Mouse (Mus musculus) erythroblast, embryonic 14.5 days (primary cell): ENCODE data around the gene Pilra. TPM values are rescaled to one million over a fixed set of nuclear protein-coding genes. Genes with fewer than 3 reads are reported as not detected.

Experiments
- H3K27me3 ChIP-seq: 2 replicates; pipeline ENCODE4 v1.6.1; 2012; ENCODE audit warnings: inconsistent platforms; ENCODE audit not compliant: control insufficient read depth
- H3K36me3 ChIP-seq: 2 replicates; pipeline ENCODE4 v1.6.1; 2012; ENCODE audit warnings: mild to moderate bottlenecking, inconsistent platforms; ENCODE audit not compliant: control insufficient read depth
- H3K4me1 ChIP-seq: 2 replicates; pipeline ENCODE4 v1.6.1; 2012; ENCODE audit warnings: inconsistent platforms; ENCODE audit not compliant: control insufficient read depth
- H3K4me3 ChIP-seq: replicated peaks from 2 replicates; pipeline ENCODE3; 2012; ENCODE audit warnings: moderate library complexity, mild to moderate bottlenecking, inconsistent platforms
- H3K9me3 ChIP-seq: 2 replicates; pipeline ENCODE4 v1.6.1; 2012; ENCODE audit warnings: low read length, inconsistent platforms, mixed read lengths; ENCODE audit not compliant: control insufficient read depth
- GATA1 ChIP-seq: IDR thresholded peaks from 2 replicates; pipeline ENCODE4 v1.6.1; 2012; ENCODE audit warnings: low read length, inconsistent platforms, mixed read lengths
- TAL1 ChIP-seq: IDR thresholded peaks from 3 replicates; pipeline ENCODE4 v1.6.1; 2012; ENCODE audit warnings: low read length, inconsistent platforms, mixed read lengths
- polyA plus RNA-seq: library from polyadenylated mRNA; stranded (reverse); fragments of >175 nt; gene quantifications from 2 replicates; pipeline ENCODE4 v1.2.3, GENCODE M21; 2012

Pilra gene
- polyA plus RNA-seq, 1 experiment: not detected

DNA sequence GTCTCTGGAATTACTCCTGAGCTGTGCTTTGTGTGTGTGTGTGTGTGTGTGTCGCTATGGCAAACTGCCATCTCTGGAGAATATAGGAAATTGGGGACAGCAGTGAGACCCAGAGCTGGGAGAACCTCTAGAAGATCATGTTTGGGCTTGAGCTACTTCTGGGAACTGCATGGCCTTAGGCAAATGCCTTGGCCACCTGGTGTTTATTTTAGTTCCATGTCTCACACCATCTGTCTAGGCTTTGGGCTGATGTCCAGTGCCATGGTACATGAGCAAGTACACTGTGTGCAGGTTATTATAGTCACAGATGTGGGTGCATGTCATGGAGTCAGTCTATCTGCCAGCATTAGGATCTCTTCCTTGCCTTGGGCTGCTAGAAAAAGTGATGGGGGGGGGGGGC lies 13.5 kb downstream of the Pilra start:
- H3K4me1 ChIP-seq: no peaks in the 10 kb centered on the region
- H3K27me3 ChIP-seq: no peaks in the 10 kb centered on the region
- H3K36me3 ChIP-seq: no peaks in the 10 kb centered on the region
- H3K4me3 ChIP-seq: no peak overlapping the region
- no peaks in the 10 kb centered on the region for H3K9me3 ChIP-seq
- TF ChIP-seq TAL1 (no peak), GATA1 (no peak)

DNA sequence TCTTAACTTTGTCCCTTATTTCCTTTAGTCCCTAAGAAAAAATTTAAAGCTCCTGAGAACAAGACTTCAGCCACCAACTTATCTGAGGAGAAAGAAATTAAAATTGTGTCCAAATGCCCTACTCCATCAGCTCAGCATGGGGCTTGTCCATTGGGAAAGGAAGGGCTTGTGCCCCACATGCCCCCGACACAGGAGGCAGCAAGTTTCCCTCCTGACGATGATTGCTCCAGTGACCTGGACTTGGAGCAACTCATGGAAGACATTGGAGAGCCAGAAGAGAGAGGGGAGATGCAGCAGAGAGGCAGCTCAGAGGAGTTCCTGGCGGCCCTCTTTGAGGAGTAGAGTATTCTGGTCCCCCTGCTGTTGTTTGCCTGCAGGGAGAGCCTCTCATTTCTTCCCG lies 14.0 kb downstream of the Pilra start:
- Histone ChIP-seq H3K4me3 (no peak overlapping the region), H3K36me3 (no peaks in the 10 kb centered on the region), H3K4me1 (no peaks in the 10 kb centered on the region), H3K9me3 (no peaks in the 10 kb centered on the region), H3K27me3 (no peaks in the 10 kb centered on the region)
- TF ChIP-seq TAL1 (no peak), GATA1 (no peak)

- Histone ChIP-seq H3K4me1 (no peaks in the 10 kb centered on the region), H3K4me3 (no peak overlapping the region), H3K27me3 (no peaks in the 10 kb centered on the region), H3K9me3 (no peaks in the 10 kb centered on the region; the same call in 1 of the 2 replicates), H3K36me3 (no peaks in the 10 kb centered on the region)
- TF ChIP-seq GATA1 (no peak), TAL1 (no peak)
Measured at GRCm38 (mm10) chr5:137817466-137818222, 18.4 kb downstream of the Pilra start.

DNA sequence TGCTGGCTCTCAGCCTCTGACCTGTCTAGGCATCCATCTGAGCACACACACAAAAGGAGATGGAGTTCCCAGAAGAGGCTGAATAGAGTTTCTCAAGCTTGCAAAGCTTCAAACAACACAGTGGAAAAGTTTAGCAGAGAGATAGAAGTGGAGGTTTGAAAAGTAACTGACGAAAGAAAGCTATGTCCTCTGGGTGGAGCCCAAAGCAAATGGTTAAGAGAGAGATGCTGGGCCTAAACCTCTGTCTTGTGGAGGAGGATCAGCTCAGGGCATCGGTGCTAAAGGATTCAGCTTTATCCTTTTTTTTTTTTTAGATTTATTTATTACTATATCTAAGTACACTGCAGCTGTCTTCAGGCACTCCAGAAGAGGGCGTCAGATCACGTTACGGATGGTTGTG lies 27.8 kb downstream of the Pilra start:
- H3K4me3 ChIP-seq: no peak overlapping the region
- no peaks in the 10 kb centered on the region for H3K9me3 ChIP-seq
- no peaks in the 10 kb centered on the region for H3K36me3 ChIP-seq
- TF ChIP-seq TAL1: no peak
- no peaks in the 10 kb centered on the region for H3K4me1 ChIP-seq
- no peaks in the 10 kb centered on the region for H3K27me3 ChIP-seq

DNA sequence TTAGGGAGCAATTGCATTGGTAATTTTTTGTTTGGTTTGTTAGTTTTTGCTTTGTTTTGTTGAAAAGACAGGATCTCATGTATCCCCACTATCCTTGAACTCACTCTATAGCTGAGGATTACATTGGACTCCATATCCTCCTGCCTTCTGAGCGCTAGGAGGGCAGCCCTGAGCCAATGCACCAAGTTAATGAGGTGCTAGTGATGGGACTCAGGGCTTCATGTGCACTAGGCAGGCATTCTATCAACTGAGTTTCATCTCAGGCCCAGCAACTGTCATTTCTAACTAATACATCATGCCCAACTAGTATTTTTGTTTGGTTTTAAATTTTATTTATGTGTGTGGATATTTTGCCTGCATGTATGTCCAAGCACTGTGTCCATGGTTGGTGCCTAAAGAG lies 29.9 kb downstream of the Pilra start:
- Histone ChIP-seq H3K9me3 (no peaks in the 10 kb centered on the region), H3K4me1 (no peaks in the 10 kb centered on the region), H3K4me3 (no peak overlapping the region), H3K27me3 (no peaks in the 10 kb centered on the region), H3K36me3 (no peaks in the 10 kb centered on the region)
- no peak for TF ChIP-seq GATA1
- TF ChIP-seq TAL1: no peak

- no peaks in the 10 kb centered on the region for H3K9me3 ChIP-seq
- H3K4me3 ChIP-seq: no peak overlapping the region
- no peaks in the 10 kb centered on the region for H3K4me1 ChIP-seq
- no peaks in the 10 kb centered on the region for H3K36me3 ChIP-seq
- no peaks in the 10 kb centered on the region for H3K27me3 ChIP-seq
- TF ChIP-seq TAL1: no peak
- TF ChIP-seq GATA1: no peak
Measured at GRCm38 (mm10) chr5:137800917-137801316, 35.2 kb downstream of the Pilra start.

DNA sequence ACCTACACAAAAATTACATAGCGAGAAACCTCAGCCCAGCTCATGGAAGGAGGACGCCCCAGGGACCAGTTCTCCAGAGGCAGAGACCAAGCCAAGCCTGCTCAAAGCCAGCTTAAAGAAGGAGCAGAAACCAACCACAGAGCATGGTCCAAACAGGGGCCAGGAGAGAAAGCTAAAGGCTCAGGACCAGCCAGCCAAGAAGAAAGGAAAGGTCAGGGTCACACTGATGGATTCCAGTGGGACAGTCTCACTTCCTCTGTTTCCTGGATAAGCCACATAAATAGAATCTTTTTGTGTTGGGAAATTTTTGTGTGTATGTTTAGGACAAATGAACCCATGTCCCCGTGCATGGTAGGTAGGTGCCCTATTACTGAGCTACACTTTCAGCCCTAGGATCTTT lies 39.5 kb downstream of the Pilra start:
- Histone ChIP-seq H3K9me3 (no peaks in the 10 kb centered on the region), H3K4me1 (no peaks in the 10 kb centered on the region), H3K27me3 (no peaks in the 10 kb centered on the region), H3K4me3 (no peak overlapping the region), H3K36me3 (no peaks in the 10 kb centered on the region)
- TF ChIP-seq TAL1: no peak
- TF ChIP-seq GATA1: no peak

DNA sequence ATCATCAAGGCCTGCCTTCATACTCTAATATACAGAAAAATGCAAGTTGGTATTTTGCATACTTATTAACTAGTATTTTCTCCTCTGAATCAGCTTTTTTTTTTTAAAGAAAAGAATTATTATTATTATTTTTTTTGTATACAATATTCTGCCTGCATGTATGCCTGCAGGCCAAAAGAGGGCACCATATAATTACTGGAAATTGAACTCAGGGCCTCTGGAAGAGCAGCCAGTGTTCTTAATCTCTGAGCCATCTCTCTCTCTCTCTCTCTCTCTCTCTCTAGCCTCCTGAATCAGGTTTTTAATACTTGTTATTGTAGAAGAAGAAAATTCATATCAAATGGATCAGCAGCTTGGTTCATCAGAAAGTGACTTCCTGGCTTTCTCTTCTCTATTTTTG lies 44.5 kb downstream of the Pilra start:
- peaks cover 6% of the 10 kb centered on the region for H3K9me3 ChIP-seq
- no peak overlapping the region for H3K4me3 ChIP-seq
- TF ChIP-seq TAL1 (no peak), GATA1 (no peak)
- H3K36me3 ChIP-seq: no peaks in the 10 kb centered on the region
- H3K4me1 ChIP-seq: peaks cover 13% of the 10 kb centered on the region
- peaks cover 4% of the 10 kb centered on the region for H3K27me3 ChIP-seq

DNA sequence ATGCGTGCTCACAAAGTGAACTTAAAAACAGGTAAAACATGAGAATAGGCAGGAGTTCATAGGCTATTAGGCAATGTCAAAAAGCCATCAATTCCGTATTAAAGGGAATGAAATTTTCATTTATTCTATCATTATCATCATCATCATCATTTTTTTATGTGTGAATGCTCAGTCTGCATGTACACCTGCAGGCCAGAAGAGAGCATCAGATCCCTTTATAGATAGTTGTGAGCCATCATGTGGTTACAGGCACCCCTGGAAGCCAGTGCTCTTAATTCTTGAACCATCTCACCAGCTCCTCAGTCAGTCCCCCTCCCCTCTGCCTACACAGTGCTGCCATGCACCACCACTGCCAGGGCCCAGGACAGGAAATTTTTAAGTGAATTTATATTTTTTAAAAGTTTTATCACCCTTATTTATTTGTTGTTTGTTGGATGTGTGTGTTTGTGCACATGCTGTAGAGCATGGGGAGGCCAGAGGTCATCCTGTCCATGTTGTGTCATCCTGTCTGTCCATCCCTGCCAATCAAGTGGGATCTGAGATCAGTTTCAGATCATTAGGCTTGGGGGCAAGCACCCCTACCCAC lies 47.0 kb downstream of the Pilra start:
- peaks cover 4% of the 10 kb centered on the region for H3K27me3 ChIP-seq
- H3K36me3 ChIP-seq: peaks cover 13% of the 10 kb centered on the region
- no peak overlapping the region for H3K4me3 ChIP-seq
- peaks cover 35% of the 10 kb centered on the region for H3K4me1 ChIP-seq
- peaks cover 6% of the 10 kb centered on the region for H3K9me3 ChIP-seq
- TF ChIP-seq TAL1 (no peak), GATA1 (no peak)

- Histone ChIP-seq H3K36me3 (peaks cover 21% of the 10 kb centered on the region), H3K4me1 (peaks cover 44% of the 10 kb centered on the region), H3K27me3 (peaks cover 4% of the 10 kb centered on the region), H3K4me3 (peak overlapping the region; percentile 76), H3K9me3 (peaks cover 6% of the 10 kb centered on the region)
- no peak for TF ChIP-seq GATA1
- no peak for TF ChIP-seq TAL1
Measured at GRCm38 (mm10) chr5:137788171-137788570, 47.9 kb downstream of the Pilra start.
